Mouse (Mus musculus) olfactory bulb, adult 2 months (tissue): ENCODE data around the gene Disp1. TPM values are rescaled to one million over a fixed set of nuclear protein-coding genes. Genes with fewer than 3 reads are reported as not detected.

Experiments used
- H3K27ac ChIP-seq: fragments of 200-500 bp; 2 replicates; pipeline ENCODE4 v1.5.1; 2012; ENCODE audit warnings: low read depth, low read length; ENCODE audit not compliant: insufficient read depth
- H3K4me1 ChIP-seq: fragments of 200-500 bp; 2 replicates; pipeline ENCODE4 v1.6.1; 2012; ENCODE audit warnings: low read length; ENCODE audit not compliant: control insufficient read depth, insufficient read depth
- H3K4me3 ChIP-seq: fragments of 200-500 bp; 2 replicates; pipeline ENCODE4 v1.5.1; 2012; ENCODE audit warnings: mild to moderate bottlenecking, low read depth, low read length, moderate library complexity; ENCODE audit not compliant: insufficient read depth
- CTCF ChIP-seq: fragments of 200-500 bp; IDR thresholded peaks from 2 replicates; pipeline ENCODE4 v1.5.1; 2012; ENCODE audit warnings: low read depth, mild to moderate bottlenecking, low read length, moderate library complexity; ENCODE audit not compliant: insufficient read depth
- POLR2A ChIP-seq: fragments of 200-500 bp; IDR thresholded peaks from 2 replicates; pipeline ENCODE4 v1.6.1; 2012; ENCODE audit warnings: mild to moderate bottlenecking, low read depth, low read length, moderate library complexity; ENCODE audit not compliant: insufficient read depth
- WGBS: fragments of 180-500 bp; shearing (Covaris S2); methylation state at CpG from one replicate; pipeline ENCODE4 v1.1.7; 2018; 5-methylcytosine and 5-hydroxymethylcytosine counted together
- polyA plus RNA-seq: library from polyadenylated mRNA; stranded (reverse); fragments of >200 nt; gene quantifications from 2 replicates; pipeline ENCODE4 v1.2.4, GENCODE M21; 2012; ENCODE audit warnings: low replicate concordance; ENCODE audit not compliant: missing spikeins, insufficient read depth, insufficient read length

Disp1 gene
- polyA plus RNA-seq, 1 experiment = not detected

GRCm38 (mm10) chr1:183159183-183159582 lies 62.1 kb downstream of the Disp1 start:
- Histone ChIP-seq H3K4me3 (no peak overlapping the region), H3K27ac (no peak overlapping the region), H3K4me1 (peaks cover 12% of the 10 kb centered on the region)
- WGBS = 50% methylated on average over 7 of the region's 7 CpGs
- TF ChIP-seq CTCF (no peak), POLR2A (no peak)

GRCm38 (mm10) chr1:183155600-183155999 lies 65.7 kb downstream of the Disp1 start:
- no peak overlapping the region for H3K27ac ChIP-seq
- no peak overlapping the region for H3K4me3 ChIP-seq
- WGBS = 55% methylated on average over 5 of the region's 5 CpGs
- peaks cover 15% of the 10 kb centered on the region for H3K4me1 ChIP-seq
- TF ChIP-seq CTCF (no peak), POLR2A (no peak)

- WGBS = 47% methylated on average over 7 of the region's 7 CpGs
Measured at GRCm38 (mm10) chr1:183154296-183155204, 66.8 kb downstream of the Disp1 start.

GRCm38 (mm10) chr1:183153354-183153753 lies 68.0 kb downstream of the Disp1 start:
- H3K27ac ChIP-seq = no peak overlapping the region
- H3K4me1 ChIP-seq = peaks cover 23% of the 10 kb centered on the region
- no peak overlapping the region for H3K4me3 ChIP-seq
- WGBS = 91% methylated on average over 4 of the region's 4 CpGs
- TF ChIP-seq POLR2A (no peak), CTCF (no peak)

More at GRCm38 (mm10) chr1:183154296-183155204, 66.8 kb downstream of the Disp1 start:
- Histone ChIP-seq H3K27ac (peak overlapping the region; percentile 51), H3K4me1 (peaks cover 25% of the 10 kb centered on the region), H3K4me3 (no peak overlapping the region)
- TF ChIP-seq POLR2A (no peak), CTCF (no peak)

GRCm38 (mm10) chr1:183151510-183152319 lies 69.6 kb downstream of the Disp1 start:
- 58% methylated on average over 12 of the region's 12 CpGs for WGBS
- TF ChIP-seq CTCF (no peak), POLR2A (no peak)
- peak overlapping the region; percentile 98 for H3K27ac ChIP-seq
- peaks cover 26% of the 10 kb centered on the region for H3K4me1 ChIP-seq
- no peak overlapping the region for H3K4me3 ChIP-seq

- WGBS = 49% methylated on average over 12 of the region's 12 CpGs
- no peak overlapping the region for H3K4me3 ChIP-seq
- peak overlapping the region; percentile 86 for H3K27ac ChIP-seq
- TF ChIP-seq POLR2A = no peak
- no peak for TF ChIP-seq CTCF
- H3K4me1 ChIP-seq = peaks cover 25% of the 10 kb centered on the region
Measured at GRCm38 (mm10) chr1:183150379-183150840, 70.9 kb downstream of the Disp1 start.

GRCm38 (mm10) chr1:183149571-183150105 lies 71.7 kb downstream of the Disp1 start:
- H3K27ac ChIP-seq = peak overlapping the region; percentile 86
- 87% methylated on average over 5 of the region's 5 CpGs for WGBS
- no peak for TF ChIP-seq POLR2A
- no peak for TF ChIP-seq CTCF

GRCm38 (mm10) chr1:183147438-183147841 lies 73.9 kb downstream of the Disp1 start:
- H3K4me1 ChIP-seq = peaks cover 18% of the 10 kb centered on the region
- WGBS = 68% methylated on average over 5 of the region's 5 CpGs
- no peak overlapping the region for H3K27ac ChIP-seq
- no peak overlapping the region for H3K4me3 ChIP-seq
- TF ChIP-seq CTCF (no peak), POLR2A (no peak)

More at GRCm38 (mm10) chr1:183149571-183150105, 71.7 kb downstream of the Disp1 start:
- Histone ChIP-seq H3K4me3 (no peak overlapping the region), H3K4me1 (peaks cover 23% of the 10 kb centered on the region)
